ENCODE assay signal across 8 mouse cellular contexts in the genomic region with DNA sequence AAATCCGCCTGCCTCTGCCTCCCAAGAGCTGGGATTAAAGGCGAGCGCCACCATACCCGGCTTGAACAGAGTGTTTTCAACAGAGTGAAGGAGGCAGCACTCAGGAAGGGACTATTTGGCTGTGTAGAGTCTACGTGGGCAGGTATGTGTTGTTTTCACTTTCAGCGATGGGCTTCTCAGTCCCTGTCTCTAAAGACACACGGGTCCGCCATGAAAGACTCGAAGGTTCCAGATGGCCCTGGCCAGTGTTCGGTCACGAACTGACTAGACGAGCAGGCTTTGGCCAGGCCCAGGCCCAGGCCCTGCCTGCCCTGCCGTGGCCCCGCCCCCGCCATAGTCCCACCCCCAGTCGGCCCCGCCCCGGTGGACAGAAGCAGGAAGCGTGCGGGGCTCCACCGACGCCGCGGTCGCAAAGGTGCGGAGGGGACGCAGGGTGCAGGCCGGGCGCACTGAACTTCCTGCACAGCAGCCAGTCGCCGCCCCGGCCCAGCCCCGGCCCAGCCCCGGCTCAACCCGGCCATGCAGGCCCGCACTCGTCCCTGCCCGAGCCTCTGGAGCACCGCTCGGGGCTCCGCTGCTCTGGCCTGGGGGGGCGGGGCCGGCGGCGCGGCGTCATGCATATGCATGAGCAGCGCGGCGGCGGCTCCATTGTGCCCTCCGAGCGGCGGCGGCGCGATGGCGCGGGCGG. TPM values are rescaled to one million over a fixed set of nuclear protein-coding genes. Genes with fewer than 3 reads are reported as not detected.
DNase-seq lines count a peak whose midpoint lies in the region; ATAC-seq lines count a peak whose summit lies in the region.

A gene (plus strand): TSS at position 349 of the 688 bp plus-strand sequence.

- H3K36me3 ChIP-seq in heart, embryonic 13.5 days, result peaks cover 19% of the 10 kb centered on the region; the same call in 1 of the 2 replicates
- peaks cover 12% of the 10 kb centered on the region for H3K36me3 ChIP-seq in liver, embryonic 13.5 days
- H3K36me3 ChIP-seq in stomach, embryonic 16.5 days (ENCODE audit: control insufficient read depth, insufficient read depth, low read length), result no peaks in the 10 kb centered on the region

- DNase-seq in CD4-positive helper T cell, adult 2 months (ENCODE audit: low read depth, low spot score), result peak; percentile 96
- DNase-seq in brain, embryonic 18.5 days (ENCODE audit: low read depth, low spot score), result peak; percentile 82
- peak; percentile 98 for DNase-seq in kidney, postnatal 14 days
- peak; percentile 89 for DNase-seq in liver, embryonic 13.5 days
- DNase-seq in neural tube, embryonic 10.5 days (ENCODE audit: extremely low spot score, low spot score), result peak; percentile 99

- H3K4me2 ChIP-seq in heart, embryonic 13.5 days, result peak within 1 kb of the TSS; percentile 73
- H3K4me2 ChIP-seq in liver, embryonic 13.5 days, result peak within 1 kb of the TSS; percentile 91
- H3K4me2 ChIP-seq in stomach, embryonic 16.5 days (ENCODE audit: low read depth, low read length), result peak within 1 kb of the TSS; percentile 77

- peak within 1 kb of the TSS; percentile 92 for H3K9ac ChIP-seq in heart, embryonic 13.5 days
- H3K9ac ChIP-seq in liver, embryonic 13.5 days, result peak within 1 kb of the TSS; percentile 94
- H3K9ac ChIP-seq in stomach, embryonic 16.5 days (ENCODE audit: low read length), result peak within 1 kb of the TSS; percentile 92

- H3K9me3 ChIP-seq in heart, embryonic 13.5 days, result no peaks in the 10 kb centered on the region
- no peaks in the 10 kb centered on the region for H3K9me3 ChIP-seq in liver, embryonic 13.5 days (replicated peaks)
- no peaks in the 10 kb centered on the region for H3K9me3 ChIP-seq in stomach, embryonic 16.5 days (replicated peaks; ENCODE audit: control insufficient read depth, low read length)

- ATAC-seq in erythroid progenitor cell, adult 5-6 weeks (replicated peaks; ENCODE audit: low FRiP score, poor library complexity, severe bottlenecking), result peak; percentile 93
- peak; percentile 96 for ATAC-seq in heart, embryonic 13.5 days (ENCODE audit: extremely low read depth, insufficient number of reproducible peaks, low FRiP score, low TSS enrichment)
- ATAC-seq in liver, embryonic 13.5 days (ENCODE audit: low read depth), result peak; percentile 98
- ATAC-seq in stomach, embryonic 16.5 days (ENCODE audit: insufficient read depth, low FRiP score), result peak; percentile 98

- peak within 1 kb of the TSS; percentile 95 for H3K27ac ChIP-seq in heart, embryonic 13.5 days (replicated peaks)
- H3K27ac ChIP-seq in liver, embryonic 13.5 days, result peak within 1 kb of the TSS; percentile 87
- H3K27ac ChIP-seq in stomach, embryonic 16.5 days (ENCODE audit: low read length), result peak within 1 kb of the TSS; percentile 96

- H3K27me3 ChIP-seq in heart, embryonic 13.5 days (replicated peaks), result no peaks in the 10 kb centered on the region
- no peaks in the 10 kb centered on the region for H3K27me3 ChIP-seq in liver, embryonic 13.5 days
- H3K27me3 ChIP-seq in stomach, embryonic 16.5 days (ENCODE audit: control insufficient read depth, insufficient read depth, low read length), result no peaks in the 10 kb centered on the region

- peaks cover 22% of the 10 kb centered on the region for H3K4me1 ChIP-seq in heart, embryonic 13.5 days
- peaks cover 37% of the 10 kb centered on the region for H3K4me1 ChIP-seq in liver, embryonic 13.5 days (replicated peaks)
- H3K4me1 ChIP-seq in stomach, embryonic 16.5 days (ENCODE audit: control insufficient read depth, insufficient read depth, low read length), result peaks cover 8% of the 10 kb centered on the region; the same call in 1 of the 2 replicates

- WGBS in heart, embryonic 13.5 days, result 6% methylated on average over 55 of the region's 60 CpGs
- WGBS in liver, embryonic 13.5 days (ENCODE audit: insufficient replicate concordance), result 5% methylated on average over 50 of the region's 60 CpGs
- WGBS in stomach, embryonic 16.5 days, result 5% methylated on average over 57 of the region's 60 CpGs

- H3K4me3 ChIP-seq in heart, embryonic 13.5 days, result peak within 1 kb of the TSS; percentile 72
- peak within 1 kb of the TSS; percentile 92 for H3K4me3 ChIP-seq in liver, embryonic 13.5 days (replicated peaks)
- peak within 1 kb of the TSS; percentile 89 for H3K4me3 ChIP-seq in stomach, embryonic 16.5 days (replicated peaks; ENCODE audit: low read length)

RNA-seq across cellular contexts. Expression of the gene that starts here (rescaled TPM):
- 16.6 and 17.6 TPM in 2 replicates for total RNA-seq in erythroid progenitor cell, adult 5-6 weeks (2015; ENCODE audit: low replicate concordance)
- total RNA-seq in erythroid progenitor cell, adult 5-6 weeks (2017; ENCODE audit: low replicate concordance), result 5.1 and 7.8 TPM in 2 replicates
- polyA plus RNA-seq in heart, embryonic 13.5 days (2015; fragmentation: Nextera tagmentation; extraction: Ambion mirVana), result 6.6 and 7.3 TPM in 2 replicates
- 4.4 and 4.7 TPM in 2 replicates for polyA plus RNA-seq in liver, embryonic 13.5 days (2015; fragmentation: Nextera tagmentation; extraction: Ambion mirVana)
- 9.8 and 10.2 TPM in 2 replicates for polyA plus RNA-seq in stomach, embryonic 16.5 days (2015; fragmentation: Nextera tagmentation; extraction: Ambion mirVana)

Comparison
In these comparisons a context has a peak if more than half of its experiments do, and no peak if none do; other contexts are left out.
1. Peak in every context shown above with its lines: DNase-seq, ATAC-seq, H3K4me3 ChIP-seq and H3K27ac ChIP-seq.